Mouse (Mus musculus) heart, adult 9 months (tissue): Measurements from ENCODE around the gene Astn2.

ENCODE experiments used
- DNase-seq, 2 experiments: peaks; one replicate each; pipeline ENCODE4 v3.0.0; 2022; ENCODE audit warnings: low spot score in 2 of 2

Gene Astn2

GRCm38 (mm10) chr4:66404201-66404711, at the start of gene Astn2:
Astn2 (minus strand) TSS chr4:66404611.
- no peak for DNase-seq

GRCm38 (mm10) chr4:66450115-66450514, 45.7 kb upstream of the Astn2 start:
- no peak for DNase-seq

- DNase-seq: no peak
These were observed 26.8 kb upstream of the Astn2 start for GRCm38 (mm10) chr4:66431256-66431655.

- peak; percentile 31 to 41 for DNase-seq
These were observed 21.4 kb upstream of the Astn2 start for GRCm38 (mm10) chr4:66425804-66426203.

GRCm38 (mm10) chr4:66414778-66415177, 10.4 kb upstream of the Astn2 start:
- DNase-seq: no peak

GRCm38 (mm10) chr4:66405086-66405485, 675 bp upstream of the Astn2 start:
- DNase-seq: no peak

- no peak for DNase-seq
These were observed 657 bp downstream of the Astn2 start for GRCm38 (mm10) chr4:66403708-66404200.

- no peak for DNase-seq
These were observed 1.2 kb downstream of the Astn2 start for GRCm38 (mm10) chr4:66403116-66403707.

- DNase-seq: no peak
These were observed 1.8 kb downstream of the Astn2 start for GRCm38 (mm10) chr4:66402611-66403010.

GRCm38 (mm10) chr4:66401186-66401681, 3.2 kb downstream of the Astn2 start:
- no peak for DNase-seq

- no peak for DNase-seq
These were observed 5.3 kb downstream of the Astn2 start for GRCm38 (mm10) chr4:66399066-66399465.

GRCm38 (mm10) chr4:66397216-66397615, 7.2 kb downstream of the Astn2 start:
- no peak for DNase-seq

GRCm38 (mm10) chr4:66393294-66393693, 11.1 kb downstream of the Astn2 start:
- DNase-seq: no peak

- DNase-seq: no peak
These were observed 13.9 kb downstream of the Astn2 start for GRCm38 (mm10) chr4:66390480-66390879.

- no peak for DNase-seq
These were observed 25.8 kb downstream of the Astn2 start for GRCm38 (mm10) chr4:66378586-66378985.

GRCm38 (mm10) chr4:66370557-66371071, 33.8 kb downstream of the Astn2 start:
- DNase-seq: peak in 1 of 2 experiments; percentile 0

- DNase-seq: no peak
These were observed 38.9 kb downstream of the Astn2 start for GRCm38 (mm10) chr4:66365500-66365899.

- no peak for DNase-seq
These were observed 59.8 kb downstream of the Astn2 start for GRCm38 (mm10) chr4:66344632-66345031.

- DNase-seq: no peak
These were observed 67.0 kb downstream of the Astn2 start for GRCm38 (mm10) chr4:66337443-66337842.

GRCm38 (mm10) chr4:66330600-66331285, 73.7 kb downstream of the Astn2 start:
- no peak for DNase-seq

GRCm38 (mm10) chr4:66321051-66321450, 83.4 kb downstream of the Astn2 start:
- DNase-seq: no peak

- DNase-seq: no peak
These were observed 89.5 kb downstream of the Astn2 start for GRCm38 (mm10) chr4:66314806-66315484.
